Mouse (Mus musculus) megakaryocyte progenitor cell, adult 5-6 weeks (primary cell): ENCODE measurements at regions not wholly inside any gene's neighbourhood (a gene's known extent, or its start where the extent isn't known, plus 50 kb on each side); places are given as distances from the start of the nearest gene placed in this dataset.

Experiments
- ATAC-seq: replicated peaks from 2 replicates; pipeline ENCODE4 v1.8.0; 2016; ENCODE audit warnings: mild to moderate bottlenecking, moderate TSS enrichment, inconsistent platforms; ENCODE audit not compliant: poor library complexity

DNA sequence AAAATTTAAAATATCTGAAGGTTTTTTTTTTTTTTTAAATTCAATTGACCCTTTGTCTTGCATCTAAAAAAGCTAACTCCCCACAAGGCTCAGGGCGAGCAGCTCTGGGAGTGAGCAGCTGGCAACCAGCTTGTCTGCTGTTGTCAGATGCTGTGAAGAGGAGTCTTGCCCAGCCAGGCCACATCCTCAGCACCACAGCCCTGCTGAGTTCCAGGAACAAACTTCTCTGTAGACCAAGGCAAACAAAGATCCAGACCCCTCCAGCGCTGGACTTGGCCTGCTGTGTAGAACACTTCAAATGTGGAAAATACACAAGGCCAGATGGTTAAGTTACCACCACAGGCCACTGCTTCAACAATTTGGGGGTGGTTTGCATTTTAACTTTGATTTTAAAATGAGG is 192.7 kb downstream of the Thbs2 start:
- no peak for ATAC-seq

DNA sequence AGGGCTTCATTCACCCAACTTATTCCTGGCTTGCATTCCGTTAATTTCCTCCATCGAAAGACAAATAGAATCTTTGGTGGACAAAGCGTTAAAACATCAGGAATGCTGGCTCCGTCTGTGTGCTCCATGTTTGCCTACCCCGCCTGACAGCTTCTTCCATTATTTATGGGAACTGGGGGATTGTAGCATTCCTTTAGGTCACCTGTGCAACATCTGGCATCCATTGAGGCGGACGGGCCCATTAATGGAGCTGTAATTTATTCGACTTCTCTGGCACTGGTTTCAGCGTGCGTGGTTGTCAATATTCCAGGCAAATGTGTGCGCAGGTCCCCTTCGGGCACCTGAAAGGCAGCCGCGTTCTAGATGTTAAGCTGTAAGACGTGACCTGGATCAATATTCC is 196.9 kb downstream of the Thbs2 start:
- no peak for ATAC-seq

DNA sequence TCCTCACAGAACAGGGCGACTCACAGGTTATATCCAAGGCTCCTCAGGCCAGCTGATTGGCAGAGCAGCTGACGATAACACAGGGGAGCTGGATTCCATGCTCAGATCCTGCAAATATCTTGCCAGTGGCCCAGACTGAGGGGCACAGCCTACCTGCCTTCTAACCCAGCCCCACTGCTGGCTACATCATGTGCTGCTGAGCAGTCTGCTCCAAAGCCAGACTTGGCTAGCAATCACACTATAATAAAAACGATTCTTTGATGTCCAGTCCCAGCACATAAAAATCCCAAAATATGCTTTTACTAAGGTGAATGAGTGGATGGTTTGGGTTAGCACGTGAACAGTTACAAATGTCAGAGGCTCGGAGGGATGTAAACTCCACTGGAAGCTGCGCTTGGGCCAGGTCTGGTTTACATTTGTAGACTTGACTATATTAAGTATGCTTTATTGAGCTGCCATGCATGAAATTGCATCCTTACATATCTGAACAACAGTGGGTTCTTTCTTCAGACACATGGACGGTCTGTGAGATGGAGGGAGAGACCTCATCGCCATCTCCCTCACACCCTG is 200.2 kb downstream of the Thbs2 start:
- no peak for ATAC-seq

DNA sequence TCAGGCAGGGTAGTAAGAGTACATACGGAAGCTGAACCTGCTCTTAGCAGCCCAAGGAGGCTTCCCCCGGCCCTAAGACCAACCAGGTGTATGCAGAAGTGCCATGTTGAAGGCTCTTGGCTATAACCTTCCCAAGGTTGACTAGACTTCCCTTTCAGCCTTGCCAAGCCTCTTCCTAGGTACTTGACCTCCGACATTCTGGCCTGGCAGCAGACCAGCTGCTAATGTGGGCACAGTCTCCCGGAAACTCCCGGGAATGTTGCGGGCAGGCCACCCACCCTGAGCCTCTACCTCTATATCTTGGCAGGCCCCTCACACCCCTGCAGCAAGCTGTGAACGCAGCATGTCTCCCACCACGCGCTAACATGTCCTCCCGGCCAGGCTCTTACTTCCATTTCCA is 201.1 kb downstream of the Thbs2 start:
- ATAC-seq = no peak

DNA sequence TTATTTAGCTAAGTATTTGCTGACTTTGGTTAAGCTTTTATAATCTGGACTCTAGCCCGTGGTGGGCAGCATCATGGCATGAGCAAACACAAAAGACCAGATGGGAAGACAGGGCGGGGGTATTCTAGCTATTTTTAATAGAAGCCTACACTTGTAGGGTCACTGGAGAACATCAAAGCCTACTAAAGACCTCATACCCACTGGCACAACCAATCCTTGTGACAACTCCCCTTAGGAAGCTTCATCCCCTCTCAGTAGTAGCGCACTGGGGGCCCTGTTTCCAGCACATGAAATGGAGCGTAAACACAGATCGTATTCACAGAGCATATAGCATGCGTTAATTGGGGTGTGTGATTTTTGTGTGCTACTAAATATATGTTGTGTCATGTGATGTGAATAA is 202.4 kb downstream of the Smoc2 start:
- no peak for ATAC-seq

DNA sequence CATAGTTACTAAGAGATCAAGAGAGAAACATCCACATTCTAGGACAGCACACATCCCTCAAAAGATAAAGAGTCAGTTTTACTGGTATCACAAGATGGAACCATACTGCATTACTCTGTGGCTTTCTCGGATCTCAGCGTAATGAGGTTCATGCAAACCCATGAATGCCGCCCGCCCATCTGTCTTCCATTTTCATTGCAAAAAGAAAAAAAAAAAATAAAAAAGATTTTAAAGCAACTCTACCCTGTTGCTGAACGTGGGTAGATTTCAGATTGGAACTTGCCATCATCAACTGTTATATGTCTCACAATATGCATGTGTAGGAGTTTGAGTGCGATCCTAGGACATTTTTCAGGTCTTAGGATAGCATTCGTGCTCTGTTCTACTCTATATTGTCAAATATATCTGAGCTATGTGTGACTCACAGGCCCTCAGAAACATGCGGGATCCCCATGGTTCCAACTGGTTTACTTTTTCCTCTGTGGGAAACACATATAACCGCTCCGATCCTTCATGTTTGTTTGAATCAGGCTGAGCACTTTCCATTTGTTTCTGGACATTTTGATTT is 199.7 kb downstream of the Smoc2 start:
- ATAC-seq = no peak

DNA sequence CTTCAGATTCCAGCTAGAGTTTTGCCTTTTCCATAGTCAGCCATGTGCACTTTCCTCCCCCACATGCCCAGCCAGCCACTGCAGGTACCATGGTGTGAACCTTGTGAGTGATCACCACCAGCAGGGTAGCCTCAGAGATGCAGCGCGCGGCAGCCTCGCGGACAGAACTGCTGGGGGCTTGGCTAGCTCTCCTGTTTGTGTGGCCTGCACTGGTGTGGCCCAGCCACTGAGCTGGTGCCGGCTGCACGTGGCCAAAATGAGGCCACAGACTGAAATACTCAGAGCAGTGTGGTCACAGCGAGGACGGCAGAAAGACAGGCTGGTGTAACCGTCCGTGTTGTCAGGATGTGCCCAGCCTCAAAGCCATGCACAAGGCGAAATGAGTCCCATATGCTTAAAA is 197.4 kb downstream of the Smoc2 start:
- no peak for ATAC-seq

DNA sequence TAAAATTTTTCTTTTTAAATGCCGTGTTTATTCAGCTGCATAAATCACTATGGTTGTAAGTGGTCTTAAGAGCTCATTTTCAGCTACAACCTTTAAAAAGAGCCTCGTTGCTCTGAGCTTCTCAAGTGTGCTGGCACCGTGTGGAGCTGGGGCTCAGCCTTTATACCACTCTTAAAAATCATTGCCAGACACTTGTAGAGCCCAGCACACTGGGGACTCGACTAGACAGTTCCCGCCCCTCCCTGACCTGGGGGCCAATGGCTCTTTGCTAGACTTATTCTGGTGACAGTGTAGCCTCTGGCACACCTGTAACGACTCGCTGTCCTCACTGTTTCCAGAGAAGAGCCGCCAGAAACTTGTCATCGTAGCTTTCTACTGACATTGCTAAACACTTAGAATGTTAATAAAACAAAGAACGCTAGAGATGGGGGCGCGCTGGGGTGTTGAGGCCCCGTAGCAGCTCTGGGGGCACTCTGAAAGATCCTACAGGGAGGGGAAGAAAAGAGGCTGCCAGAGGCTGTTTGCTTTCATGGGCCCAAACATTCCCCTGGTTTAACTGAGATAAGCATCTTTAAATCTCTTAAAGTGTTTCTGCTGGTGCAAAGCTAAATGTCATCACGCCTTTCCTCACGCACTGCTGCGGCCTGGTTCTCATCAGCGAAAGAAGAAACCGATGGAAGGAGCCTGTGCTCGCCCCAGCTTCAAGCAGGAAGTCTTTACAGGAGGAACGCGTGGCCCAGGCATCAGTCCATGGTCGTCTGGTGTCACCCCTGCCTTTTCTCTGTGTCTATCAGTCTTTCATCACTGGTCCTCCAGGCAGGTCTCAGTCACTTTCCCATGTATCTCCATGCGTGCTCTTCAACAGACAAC is 196.7 kb downstream of the Smoc2 start:
- no peak for ATAC-seq

DNA sequence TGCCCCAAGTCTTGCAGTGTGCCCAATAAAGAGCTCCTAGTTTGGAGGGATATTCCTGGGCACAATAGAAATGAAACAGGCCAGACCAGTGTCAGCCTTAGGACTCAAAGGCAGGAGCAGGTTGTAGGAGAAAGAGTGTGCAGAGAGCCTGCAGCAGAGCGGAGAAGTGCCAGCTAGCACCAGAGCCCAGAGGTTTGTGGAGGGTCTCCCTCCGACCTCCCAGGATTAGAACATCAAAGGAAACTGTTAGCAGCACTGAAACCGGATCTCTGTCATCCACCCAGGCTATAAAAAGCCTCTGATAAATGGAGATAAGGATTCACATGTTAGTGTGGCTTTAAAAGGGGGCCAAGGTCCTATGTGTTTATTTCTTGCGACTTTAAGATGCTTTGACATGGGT is 196.0 kb downstream of the Smoc2 start:
- ATAC-seq = no peak

DNA sequence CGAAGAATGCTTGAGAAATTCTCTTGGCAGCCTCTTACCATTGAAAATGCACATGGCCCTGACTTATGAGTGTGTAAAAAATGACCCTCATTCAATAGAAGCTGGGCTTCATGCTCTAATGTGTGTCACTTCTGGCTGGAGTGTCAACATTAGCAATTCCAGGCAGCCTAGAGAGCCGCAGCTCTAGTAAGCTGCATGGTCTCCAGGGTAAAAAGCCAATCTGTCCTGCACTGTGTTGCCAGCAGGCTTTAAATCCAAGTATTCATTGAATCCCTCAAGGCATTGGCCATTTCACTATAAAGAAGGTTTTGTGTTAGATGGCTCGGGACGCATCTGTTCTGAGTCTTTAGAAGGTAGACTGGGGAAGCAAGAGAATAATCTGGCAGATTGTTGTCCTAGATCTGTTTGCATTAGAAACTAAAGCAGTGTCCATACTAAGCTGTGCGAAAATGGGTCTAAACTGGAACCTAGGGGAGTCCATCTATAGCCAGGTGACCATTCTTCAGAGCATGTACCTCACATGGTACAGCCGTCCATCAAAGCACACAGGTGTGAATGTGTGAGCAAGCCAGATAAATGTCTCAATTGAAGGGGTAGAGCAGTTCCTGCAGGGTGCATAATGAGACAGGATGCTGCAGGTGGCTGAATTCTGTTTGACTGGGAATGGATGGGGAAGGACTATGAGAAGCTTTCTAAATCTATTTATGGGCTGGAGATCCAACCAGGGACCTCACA is 189.6 kb downstream of the Smoc2 start:
- ATAC-seq = no peak

DNA sequence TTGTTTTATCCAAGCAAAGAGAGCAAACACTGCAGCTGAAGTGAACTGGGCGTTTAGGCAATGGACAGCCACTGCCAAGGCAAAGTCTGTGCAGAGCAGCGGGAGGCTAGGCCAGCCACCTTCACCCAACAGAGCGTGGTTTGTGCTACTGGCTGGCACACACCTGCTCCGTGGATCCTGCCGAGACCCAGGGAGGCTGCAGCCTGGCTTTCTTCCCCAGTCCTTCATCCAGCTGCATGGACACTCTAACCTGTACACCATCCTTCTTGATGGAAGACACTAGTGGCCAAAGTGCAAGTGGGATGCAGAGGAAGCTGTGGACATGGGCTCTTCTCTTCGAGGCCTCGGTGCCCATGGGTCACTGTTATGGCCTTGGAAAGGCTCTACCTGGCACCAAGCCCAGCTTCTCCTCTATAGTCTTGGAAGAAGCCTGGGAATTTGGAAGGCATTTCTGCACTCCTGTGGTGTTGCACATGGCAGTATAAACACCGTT is 176.0 kb downstream of the Smoc2 start:
- ATAC-seq = no peak
